Mouse (Mus musculus) right cerebral cortex, adult 18-20 months (tissue): Measurements from ENCODE around the gene Myog.

Source experiments
- DNase-seq: peaks from one replicate; pipeline ENCODE4 v3.0.0; 2022; ENCODE audit warnings: mixed read lengths

The Myog gene

DNA sequence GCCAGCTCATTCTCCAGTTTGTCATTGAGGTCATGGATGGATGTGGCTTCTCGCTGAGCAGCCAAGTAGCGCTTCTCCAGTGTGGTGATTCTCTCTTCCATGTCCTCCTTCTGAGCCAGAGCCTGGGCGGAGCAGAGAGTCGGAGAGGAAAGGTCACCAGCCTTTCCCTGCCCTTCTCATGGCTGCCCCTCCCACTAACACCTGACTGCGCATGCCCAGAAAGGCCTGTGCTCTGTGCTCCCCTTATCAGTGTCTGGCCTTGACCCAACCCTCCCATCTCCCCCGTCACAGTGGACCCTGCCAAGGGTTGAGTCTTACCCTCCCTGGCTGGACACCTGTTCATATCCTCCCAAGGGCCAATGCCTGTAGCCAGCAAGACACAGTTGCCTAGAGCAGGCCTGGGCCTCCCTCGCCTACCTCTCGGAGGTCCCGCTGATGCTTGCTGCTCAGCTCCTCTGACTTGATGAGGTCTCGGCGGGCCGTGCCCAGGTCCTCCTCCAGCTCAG is 37.1 kb downstream of the Myog start:
- DNase-seq: no peak

DNA sequence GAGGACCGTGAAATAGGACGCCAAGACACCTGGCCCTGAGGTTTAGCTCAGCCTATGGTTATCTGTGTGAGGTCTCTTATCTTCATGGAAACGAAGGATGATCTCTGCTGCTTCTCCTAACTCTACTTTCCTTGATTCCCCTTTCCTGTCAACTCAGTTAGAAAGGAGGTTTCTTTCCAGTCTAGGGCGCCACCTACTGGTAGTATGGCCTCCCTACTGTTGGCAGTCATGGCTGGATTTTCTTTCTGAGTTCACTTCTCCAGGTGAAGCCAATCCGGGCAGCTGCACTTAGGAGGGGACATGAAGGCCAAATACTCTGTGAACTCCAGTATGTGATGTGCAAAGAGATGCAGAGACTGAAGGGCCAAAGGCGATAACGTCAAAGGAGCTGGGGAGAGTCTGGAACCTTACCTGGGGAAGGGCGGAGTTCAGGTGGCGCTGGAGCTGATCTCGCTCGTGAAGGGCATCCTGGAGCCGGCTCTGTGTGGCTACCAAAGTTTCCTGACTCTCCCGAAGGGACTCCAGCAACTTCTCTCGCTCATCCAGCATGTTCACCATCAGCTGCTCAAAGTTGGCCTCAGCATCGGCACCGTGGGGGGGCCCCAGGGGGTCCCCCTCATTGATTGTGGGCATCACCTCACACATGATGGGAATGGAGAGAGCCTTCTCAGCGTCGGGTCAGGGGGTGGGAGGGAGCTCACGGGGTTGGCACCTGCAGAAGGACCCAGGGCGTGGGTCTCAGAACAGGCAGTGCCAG is 42.3 kb downstream of the Myog start:
- peak; percentile 78 for DNase-seq

DNA sequence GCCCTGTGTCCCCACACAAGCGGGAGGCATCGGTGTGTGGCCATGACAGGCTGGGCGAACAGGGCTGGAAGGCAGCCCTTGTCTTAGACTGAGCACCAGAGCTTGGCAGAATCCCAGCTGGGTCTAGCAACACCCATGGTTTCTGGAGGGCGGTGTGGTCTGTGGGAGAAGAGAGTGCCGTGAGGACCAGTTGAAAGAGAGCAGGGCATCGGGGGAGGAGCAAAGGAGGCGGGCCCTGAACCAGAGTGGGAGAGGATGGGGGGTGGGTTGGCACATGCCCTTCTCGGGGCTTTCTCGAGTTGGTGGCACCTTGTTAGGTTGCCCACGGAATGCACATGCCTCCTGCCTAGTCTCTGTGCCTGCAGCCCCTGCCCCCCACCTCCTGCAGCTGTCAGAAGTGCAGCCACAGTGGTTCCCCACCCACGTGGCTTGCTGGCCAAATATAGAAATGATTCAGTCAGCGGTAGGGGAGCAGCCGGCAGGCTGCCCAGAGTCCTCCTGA is 43.0 kb downstream of the Myog start, which contains the start of gene Ppfia4:
TSS of gene Ppfia4 (minus strand) at position 159 of the 502 bp plus-strand sequence.
- DNase-seq: peak; percentile 86

DNA sequence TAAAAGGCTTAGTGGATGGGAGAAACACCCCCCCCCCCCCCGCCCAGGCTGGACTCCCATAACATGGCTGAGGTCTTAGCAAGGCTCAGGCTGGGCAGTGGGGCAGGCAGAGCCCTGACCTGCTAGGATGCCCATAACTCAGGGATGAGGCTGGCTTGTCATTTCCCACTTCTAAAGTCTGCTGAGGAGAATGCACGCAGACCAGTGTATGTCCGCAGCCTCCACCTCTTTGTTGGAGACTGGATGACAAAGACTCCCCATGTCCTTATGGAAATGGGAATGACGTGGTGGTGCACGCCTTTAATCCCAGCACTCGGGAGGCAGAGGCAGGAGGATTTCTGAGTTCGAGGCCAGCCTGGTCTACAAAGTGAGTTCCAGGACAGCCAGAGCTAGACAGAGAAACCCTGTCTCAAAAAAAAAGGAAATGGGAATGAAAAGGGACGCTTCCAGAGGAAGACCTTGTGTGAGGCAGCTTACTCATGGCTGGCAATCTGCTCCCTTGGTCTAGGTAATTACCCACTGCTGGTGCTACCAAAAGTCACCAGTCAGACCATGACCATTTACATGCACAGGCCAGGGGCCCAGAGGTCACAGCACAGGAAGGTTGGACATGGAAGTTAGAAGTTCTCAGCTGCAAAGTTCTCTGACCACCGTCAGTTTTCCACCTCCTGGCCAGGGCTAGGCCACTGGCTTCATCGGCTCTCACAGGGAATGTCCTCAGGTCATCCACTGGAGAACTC is 43.8 kb downstream of the Myog start:
- no peak for DNase-seq

DNA sequence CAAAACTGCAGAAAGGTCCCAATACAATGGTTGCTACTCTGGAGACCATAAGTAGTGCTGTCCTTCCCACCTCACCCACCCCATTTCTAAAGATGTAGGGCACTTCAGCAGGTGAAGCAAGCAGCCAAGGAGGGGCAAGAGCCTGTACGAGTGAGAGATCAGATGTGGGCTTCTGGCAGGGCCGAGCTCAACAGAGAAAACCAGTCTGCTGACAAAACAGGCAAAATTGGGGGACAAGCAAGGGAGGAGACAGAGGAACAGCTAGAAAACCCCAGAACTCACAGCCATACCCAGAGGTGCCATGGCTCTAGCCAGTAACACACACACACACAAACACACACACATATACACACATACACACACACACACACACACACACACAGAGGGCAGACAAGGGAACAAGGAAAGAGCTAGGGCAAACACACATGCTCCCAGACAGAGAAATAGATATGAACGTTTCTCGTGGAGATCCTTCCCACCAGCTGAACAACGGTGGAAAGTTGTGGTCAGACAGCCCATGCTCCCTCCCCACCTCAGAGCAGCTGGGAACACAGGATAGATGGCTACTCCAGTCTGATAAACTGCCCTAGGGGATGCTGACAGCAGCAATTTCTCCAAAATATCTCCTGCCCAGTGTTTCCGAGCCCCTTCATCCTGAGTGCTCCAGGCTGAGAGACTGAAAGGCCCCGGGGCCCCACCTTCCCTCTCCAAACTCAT is 44.5 kb downstream of the Myog start:
- DNase-seq: no peak

DNA sequence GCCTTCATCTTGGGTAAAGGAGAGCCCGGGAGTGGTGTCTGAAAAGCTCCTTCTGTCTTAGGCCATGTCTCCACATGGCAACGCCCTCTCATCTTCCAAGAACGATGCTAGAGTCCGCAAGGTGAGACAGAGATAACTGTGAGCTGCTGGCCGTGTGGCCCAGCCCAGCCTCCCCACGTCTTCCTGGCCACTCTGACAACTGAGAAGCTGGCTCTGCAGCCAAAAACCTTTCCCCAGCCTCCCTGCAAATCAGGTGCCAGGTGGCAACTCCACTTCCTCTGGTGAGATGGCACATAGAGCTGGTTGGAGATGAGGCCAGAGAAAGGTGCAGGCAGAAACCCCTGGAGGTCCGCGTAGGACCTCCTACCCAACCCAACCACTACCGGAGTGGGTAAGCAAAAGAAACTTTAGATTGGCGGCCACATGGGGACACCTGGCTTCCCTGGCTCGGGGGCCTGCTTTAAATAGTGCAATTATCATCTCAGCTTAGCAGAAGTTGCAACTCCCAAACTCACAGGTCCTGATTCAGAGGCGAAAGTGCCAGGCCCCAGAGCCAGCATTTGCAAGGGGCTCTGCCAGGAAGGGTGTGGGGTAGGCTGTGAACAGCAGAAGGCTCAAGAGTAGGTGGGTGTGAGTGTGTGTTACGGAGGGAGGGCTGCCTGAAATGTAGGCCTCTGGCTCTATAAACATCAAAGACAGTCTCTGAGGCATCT is 45.6 kb downstream of the Myog start:
- DNase-seq: peak; percentile 80

DNA sequence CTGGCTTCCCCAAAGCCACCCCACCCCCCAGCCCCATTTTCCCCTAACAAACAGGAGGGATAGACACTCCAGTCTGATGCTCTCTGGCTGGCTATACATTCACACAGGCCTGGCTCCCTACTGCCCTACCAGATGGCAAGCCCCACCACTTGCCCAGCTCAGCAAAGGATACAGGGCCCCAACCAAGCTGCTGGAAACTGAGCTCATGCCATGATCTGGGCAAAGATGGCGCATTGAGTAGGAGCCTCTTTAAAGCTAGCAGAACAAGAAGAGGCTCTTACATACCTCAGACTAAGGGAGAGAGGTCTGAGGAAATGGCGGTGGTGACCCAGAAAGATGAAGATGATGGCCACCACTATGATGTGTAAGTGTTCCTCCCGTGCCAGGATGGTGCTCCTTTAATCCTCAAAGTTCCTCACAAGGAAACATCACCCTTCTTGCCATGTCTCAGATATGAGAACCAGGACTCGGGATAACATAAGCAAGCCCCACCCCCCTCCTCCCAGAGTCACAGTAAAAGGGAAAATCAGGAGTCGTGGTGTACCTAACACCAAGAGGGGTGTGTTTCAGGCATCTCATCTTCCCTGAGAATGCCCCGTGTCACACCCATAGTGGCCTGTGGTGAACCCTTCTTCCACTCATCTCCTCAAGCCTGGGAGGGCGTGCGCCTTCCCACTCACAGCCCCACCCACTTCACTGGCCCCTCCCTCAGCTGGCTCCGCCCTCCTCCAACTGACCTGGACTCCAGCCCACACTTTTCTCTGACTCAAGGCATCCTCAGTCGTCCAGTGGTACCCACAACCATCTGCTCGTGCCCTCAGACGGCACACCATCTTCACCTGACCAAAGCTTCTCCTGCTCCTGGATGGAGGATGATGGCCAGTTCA is 46.4 kb downstream of the Myog start:
- DNase-seq: peak; percentile 30

DNA sequence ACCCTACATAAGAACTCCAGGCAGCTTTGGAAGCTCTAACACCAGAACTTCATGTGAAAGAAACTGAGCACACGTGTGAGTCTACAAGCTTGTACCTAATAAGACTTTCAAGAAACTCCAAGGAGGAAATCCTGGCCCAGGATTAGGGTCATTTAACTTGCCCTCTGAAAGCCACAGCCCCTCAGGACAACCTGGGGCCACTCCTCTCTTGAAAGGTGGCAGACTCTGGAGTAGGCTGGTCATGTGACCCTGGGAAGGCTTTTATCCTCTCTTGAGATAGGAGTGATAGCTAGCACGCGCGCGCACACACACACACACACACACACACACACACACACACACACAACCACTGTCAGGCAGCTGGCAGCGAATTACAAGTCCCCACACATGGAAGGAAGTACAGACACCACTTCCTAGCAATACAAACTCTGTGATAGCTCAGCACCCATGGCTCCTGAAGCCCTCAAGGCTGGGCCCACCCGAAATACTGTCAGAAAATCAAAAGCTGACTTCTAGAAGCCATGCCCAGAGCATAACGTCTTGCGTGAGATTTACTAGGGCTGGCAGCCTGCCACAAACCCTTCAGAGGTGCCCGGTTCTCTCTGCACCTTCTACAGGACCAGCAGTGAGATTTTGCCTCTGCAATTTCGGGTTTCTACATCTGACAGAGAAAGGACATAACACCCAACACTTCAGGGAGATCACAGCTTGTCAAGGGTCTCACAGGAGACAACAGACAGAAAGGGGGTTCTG is 47.3 kb downstream of the Myog start:
- no peak for DNase-seq

DNA sequence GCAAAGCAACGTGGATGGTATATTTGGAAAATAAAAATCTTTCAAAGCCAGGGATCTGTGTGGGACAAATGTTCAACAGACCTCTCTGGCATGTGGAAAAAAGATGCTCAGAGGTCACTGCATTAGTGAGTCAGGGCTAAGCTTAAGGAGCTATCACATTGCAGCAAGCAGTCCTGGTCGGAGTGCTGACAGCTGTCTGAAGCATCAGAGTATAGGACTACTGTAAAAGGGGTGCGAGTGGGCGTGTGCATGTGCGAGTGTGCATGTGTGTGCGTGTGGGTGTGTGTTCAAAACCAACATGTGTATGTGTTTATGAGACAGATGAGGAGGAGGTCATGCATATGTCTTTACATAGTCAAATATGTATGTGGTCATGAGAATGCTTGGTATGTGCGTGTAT is 49.4 kb downstream of the Myog start:
- no peak for DNase-seq

DNA sequence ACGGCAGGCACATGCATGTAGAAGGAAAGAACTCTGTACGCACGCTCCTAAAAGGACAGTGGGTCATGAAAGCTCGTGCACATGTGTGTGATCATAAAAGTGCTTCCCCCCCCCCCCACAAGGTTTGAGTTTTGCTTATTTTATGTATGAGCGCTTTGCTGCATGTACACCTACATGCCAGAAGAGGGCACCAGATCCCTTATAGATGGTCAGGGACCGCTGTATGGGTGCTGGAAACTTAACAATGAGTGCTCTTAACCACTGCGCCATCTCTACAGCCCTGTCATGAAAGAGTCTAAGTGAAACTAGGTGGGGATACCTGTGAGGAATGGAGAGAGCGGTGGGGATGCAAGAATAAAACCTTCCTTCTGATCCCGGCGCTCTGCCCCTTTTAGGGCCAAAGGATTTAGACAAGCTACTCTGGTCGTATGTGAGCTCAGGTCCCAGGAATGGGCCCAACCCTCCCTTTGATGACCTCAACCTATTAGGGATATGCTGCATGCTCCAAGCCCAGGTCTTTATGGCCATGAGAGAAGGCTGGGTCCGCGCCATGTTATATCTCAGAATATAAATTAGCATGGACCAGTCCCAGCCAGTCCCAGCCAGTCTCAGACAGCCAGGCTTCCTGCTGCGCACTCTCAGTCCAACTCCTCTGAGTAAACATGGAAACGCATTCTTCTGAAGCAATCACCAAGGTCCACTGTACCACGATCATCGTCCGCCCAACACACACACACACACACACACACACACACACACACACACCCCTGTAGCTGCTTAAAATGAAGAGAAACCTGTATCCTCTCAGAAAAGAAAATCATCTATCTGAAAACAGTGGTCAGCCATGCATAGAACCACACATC is 50.2 kb downstream of the Myog start:
- no peak for DNase-seq

DNA sequence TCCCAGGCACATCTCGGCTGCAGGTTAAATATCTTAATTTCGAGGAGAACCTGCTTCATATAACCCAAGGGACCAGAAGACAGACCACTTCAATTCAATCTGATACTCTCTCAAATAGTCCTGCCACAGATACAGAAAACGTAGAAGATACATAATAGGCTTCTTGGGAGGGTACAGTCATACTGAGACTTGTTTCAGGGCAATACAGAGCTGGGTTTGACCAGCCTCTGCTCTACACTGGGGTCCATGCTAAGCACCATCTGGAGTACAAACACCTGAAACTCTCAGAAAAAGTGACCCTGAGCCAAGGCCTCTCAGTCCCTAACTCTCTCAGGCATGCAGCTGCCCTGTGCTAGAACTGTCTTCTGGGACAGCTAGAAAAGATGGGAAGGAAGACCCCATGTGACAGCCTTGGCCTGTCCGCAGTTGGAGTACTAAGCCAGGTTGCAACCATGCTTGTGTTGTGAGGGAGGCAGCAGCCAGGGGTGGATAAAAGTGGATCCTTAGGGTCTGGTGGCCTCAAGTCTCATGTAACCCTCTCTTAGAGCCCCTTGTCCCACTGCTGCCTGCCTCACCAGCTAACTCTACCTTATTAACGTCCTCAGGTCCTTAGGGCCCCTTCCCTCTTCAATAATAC is 52.0 kb downstream of the Myog start:
- DNase-seq: no peak
